Mouse (Mus musculus) kidney, postnatal 0 days (tissue): ENCODE measurements around the gene E130308A19Rik. TPM values are rescaled to one million over a fixed set of nuclear protein-coding genes. Genes with fewer than 3 reads are reported as not detected.
A peak's percentile ranks its signal among the peaks of the same experiment; 100 is the strongest.

ENCODE experiments used
- ATAC-seq: fragments of 200-750 bp; cut with Nextera tagmentation; replicated peaks from 2 replicates; pipeline ENCODE4 v1.8.0; 2017; ENCODE audit warnings: low read depth, moderate number of reproducible peaks, moderate TSS enrichment, moderate library complexity; ENCODE audit not compliant: low FRiP score
- DNase-seq: peaks from one replicate; pipeline ENCODE4 v3.0.0-alpha.2; 2016; ENCODE audit warnings: low spot score
- H3K27ac ChIP-seq: fragments of 300-500 bp; sonication (generic); 2 replicates; pipeline ENCODE4 v1.5.1; 2014; ENCODE audit warnings: mild to moderate bottlenecking
- H3K27me3 ChIP-seq: fragments of 300-500 bp; sonication (generic); 2 replicates; pipeline ENCODE4 v1.6.1; 2014; ENCODE audit warnings: low read length, mixed read lengths; ENCODE audit not compliant: insufficient read depth
- H3K36me3 ChIP-seq: fragments of 300-500 bp; sonication (generic); 2 replicates; pipeline ENCODE4 v1.6.1; 2014; ENCODE audit warnings: low read length, mixed read lengths; ENCODE audit not compliant: insufficient read depth
- H3K4me1 ChIP-seq: fragments of 300-500 bp; sonication (generic); replicated peaks from 2 replicates; pipeline ENCODE4 v1.6.1; 2014; ENCODE audit warnings: antibody characterized with exemption, low read length, mixed read lengths; ENCODE audit not compliant: insufficient read depth
- H3K4me2 ChIP-seq: fragments of 300-500 bp; sonication (generic); 2 replicates; pipeline ENCODE4 v1.6.1; 2014; ENCODE audit warnings: mild to moderate bottlenecking, low read length, moderate library complexity, mixed read lengths
- H3K4me3 ChIP-seq: fragments of 300-500 bp; sonication (generic); replicated peaks from 2 replicates; pipeline ENCODE4 v1.5.1; 2014; ENCODE audit warnings: low read depth, low read length
- H3K9ac ChIP-seq: fragments of 300-500 bp; sonication (generic); 2 replicates; pipeline ENCODE4 v1.6.1; 2014; ENCODE audit warnings: low read depth, low read length
- H3K9me3 ChIP-seq: fragments of 300-500 bp; sonication (generic); replicated peaks from 2 replicates; pipeline ENCODE4 v1.6.1; 2016; ENCODE audit warnings: low read length, inconsistent platforms, mixed read lengths
- CTCF ChIP-seq: IDR thresholded peaks from 2 replicates; pipeline ENCODE4 v1.5.1; 2016; ENCODE audit warnings: antibody characterized with exemption, low read depth, mild to moderate bottlenecking, moderate library complexity
- WGBS: fragments of 180-500 bp; shearing (Covaris S2); extraction: QIAGEN DNeasy Blood & Tissue Kit; methylation state at CpG from one replicate; pipeline ENCODE4 v1.1.7; 2014; 5-methylcytosine and 5-hydroxymethylcytosine counted together
- polyA plus RNA-seq: library from polyadenylated mRNA; unstranded; fragments of >200 nt; fragmentation: Nextera tagmentation; extraction: Ambion mirVana; gene quantifications from 2 replicates; pipeline ENCODE4 v1.2.1, GENCODE M21; 2015

The E130308A19Rik gene
- polyA plus RNA-seq, 1 experiment from 2014 or later = 29.0 TPM

DNA sequence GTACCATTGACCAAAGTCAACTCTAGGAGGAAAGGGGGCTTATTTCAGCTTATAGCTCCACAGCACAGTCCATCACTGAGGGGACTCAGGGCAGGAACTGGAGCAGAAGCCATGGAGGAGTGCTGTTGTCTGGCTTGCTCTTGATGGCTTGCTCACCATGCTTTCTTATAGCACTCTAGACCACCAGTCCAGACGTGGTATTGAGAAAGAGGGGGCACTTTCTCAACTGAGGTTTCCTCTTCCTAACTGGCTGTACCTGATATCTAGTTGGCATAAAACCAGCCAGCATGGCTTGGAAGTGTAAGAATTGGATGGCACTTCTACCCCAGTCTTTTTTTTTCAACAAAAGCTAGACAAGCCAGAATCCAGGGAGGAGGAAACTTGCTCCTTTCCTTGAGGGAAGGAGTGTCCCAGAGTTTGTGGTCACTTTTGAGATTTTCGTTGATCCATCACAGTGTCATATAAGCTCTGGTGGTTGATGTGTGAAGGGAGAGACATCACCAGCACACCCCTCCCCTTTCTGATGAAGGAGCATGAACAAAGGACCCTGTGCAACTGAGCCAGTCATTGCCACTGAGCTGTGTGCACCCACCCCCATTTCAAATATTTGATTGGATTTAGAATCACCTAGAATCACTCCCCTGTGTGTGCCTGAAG, 38.7 kb upstream of the E130308A19Rik start:
- Histone ChIP-seq H3K4me3 (no peak overlapping the region), H3K36me3 (no peaks in the 10 kb centered on the region)
- WGBS = 77% methylated on average over 2 of the region's 2 CpGs

DNA sequence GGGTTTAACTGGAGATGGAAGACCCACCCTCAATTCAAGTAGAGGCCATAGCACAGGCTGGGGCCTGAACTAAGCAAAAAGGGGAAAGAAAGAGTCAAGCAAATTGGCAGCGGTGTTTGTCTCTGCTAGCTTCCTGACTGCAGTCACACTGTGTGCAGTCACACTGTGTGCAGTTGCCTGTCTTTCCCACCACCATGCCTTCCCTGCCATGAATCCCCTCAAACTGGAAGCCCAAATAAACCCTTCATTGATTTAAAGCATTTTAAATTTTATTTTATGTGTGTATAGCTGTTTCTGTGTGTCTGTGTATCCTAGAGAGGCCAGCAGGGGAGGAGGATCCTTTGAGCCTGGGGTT, 38.2 kb upstream of the E130308A19Rik start:
- 94% methylated on average over 1 of the region's 1 CpGs for WGBS
- TF ChIP-seq CTCF = no peak
- Histone ChIP-seq H3K36me3 (no peaks in the 10 kb centered on the region), H3K9me3 (no peaks in the 10 kb centered on the region), H3K27me3 (no peaks in the 10 kb centered on the region), H3K4me2 (no peak overlapping the region), H3K4me3 (no peak overlapping the region), H3K9ac (no peak overlapping the region), H3K4me1 (no peaks in the 10 kb centered on the region), H3K27ac (no peak overlapping the region)
- no peak for ATAC-seq
- no peak for DNase-seq

More for the DNA sequence above, 38.7 kb upstream of the E130308A19Rik start:
- ATAC-seq (no peak), DNase-seq (no peak)
- TF ChIP-seq CTCF = no peak
- no peak overlapping the region for H3K9ac ChIP-seq
- no peak overlapping the region for H3K4me2 ChIP-seq
- H3K4me1 ChIP-seq = no peaks in the 10 kb centered on the region
- no peaks in the 10 kb centered on the region for H3K27me3 ChIP-seq
- no peak overlapping the region for H3K27ac ChIP-seq
- H3K9me3 ChIP-seq = no peaks in the 10 kb centered on the region

DNA sequence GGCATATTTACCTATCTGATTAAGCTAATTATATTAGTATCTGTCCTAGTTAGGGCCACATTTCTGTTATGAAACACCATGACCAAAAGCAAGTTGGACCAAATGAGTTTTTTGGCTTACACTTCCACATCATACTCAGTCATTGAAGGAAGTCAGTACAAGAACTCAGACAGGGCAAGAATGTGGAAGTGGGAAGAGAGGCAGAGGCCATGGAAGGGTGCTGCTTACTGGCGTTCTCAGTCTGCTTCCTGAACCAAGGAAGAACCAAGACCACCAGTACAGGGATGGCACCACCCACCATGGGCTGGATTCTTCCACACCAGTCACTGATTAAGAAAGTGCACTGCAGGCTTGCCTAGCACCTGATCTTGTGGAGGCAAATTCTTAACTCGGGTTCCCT, 31.4 kb upstream of the E130308A19Rik start:
- H3K9ac ChIP-seq = no peak overlapping the region
- no peak overlapping the region for H3K4me2 ChIP-seq
- H3K36me3 ChIP-seq = no peaks in the 10 kb centered on the region
- TF ChIP-seq CTCF = no peak
- no peak overlapping the region for H3K4me3 ChIP-seq
- no peaks in the 10 kb centered on the region for H3K9me3 ChIP-seq
- DNase-seq (no peak), ATAC-seq (no peak)
- H3K4me1 ChIP-seq = no peaks in the 10 kb centered on the region
- no peaks in the 10 kb centered on the region for H3K27me3 ChIP-seq
- no peak overlapping the region for H3K27ac ChIP-seq
- WGBS = 81% methylated on average over 2 of the region's 2 CpGs

DNA sequence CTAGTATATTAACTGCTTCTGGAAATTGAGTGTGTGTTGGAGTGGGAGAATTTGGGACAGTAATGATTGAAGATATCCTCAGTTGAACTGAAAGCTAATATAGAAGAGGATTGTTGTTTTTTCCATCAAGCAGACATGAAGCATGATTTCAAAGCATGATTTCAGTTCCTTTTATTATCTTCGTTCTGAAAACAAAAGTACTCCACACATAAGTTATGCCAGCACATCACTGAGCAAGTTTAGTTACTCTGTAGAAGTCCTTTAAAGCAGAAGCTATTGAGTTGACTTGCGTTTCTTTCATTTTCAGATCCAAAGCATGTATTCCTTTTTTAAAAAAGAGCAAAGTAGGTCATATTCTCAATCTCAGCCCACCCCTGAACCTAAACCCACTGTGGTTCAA, 29.5 kb upstream of the E130308A19Rik start:
- no peak for TF ChIP-seq CTCF
- 88% methylated on average over 2 of the region's 2 CpGs for WGBS
- ATAC-seq = no peak
- Histone ChIP-seq H3K4me1 (no peaks in the 10 kb centered on the region), H3K9ac (no peak overlapping the region), H3K4me3 (no peak overlapping the region), H3K36me3 (no peaks in the 10 kb centered on the region), H3K27me3 (no peaks in the 10 kb centered on the region), H3K9me3 (no peaks in the 10 kb centered on the region), H3K27ac (no peak overlapping the region), H3K4me2 (no peak overlapping the region)
- DNase-seq = no peak

DNA sequence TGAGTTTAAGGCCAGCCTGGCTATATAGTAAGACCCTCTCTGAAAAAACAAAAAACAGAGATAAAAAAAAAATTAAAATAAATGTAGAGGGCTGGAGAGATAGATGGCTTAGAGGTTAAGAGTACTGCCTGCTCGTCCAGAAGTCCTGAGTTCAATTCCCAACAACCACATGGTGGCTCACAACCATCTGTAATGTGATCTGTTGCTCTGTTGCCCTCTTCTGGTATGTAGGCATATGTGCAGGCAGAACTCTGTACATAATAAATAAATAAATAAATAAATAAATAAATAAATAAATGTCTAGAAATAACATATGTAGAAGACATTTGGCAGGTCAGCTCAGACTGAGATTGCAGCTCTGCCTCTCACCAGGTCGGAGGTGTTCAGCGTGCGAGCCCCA, 23.3 kb upstream of the E130308A19Rik start:
- ATAC-seq (no peak), DNase-seq (peak; percentile 19)
- Histone ChIP-seq H3K27me3 (no peaks in the 10 kb centered on the region), H3K4me2 (no peak overlapping the region), H3K9ac (no peak overlapping the region), H3K4me3 (no peak overlapping the region), H3K4me1 (no peaks in the 10 kb centered on the region), H3K9me3 (no peaks in the 10 kb centered on the region), H3K36me3 (no peaks in the 10 kb centered on the region), H3K27ac (no peak overlapping the region)
- 90% methylated on average over 4 of the region's 4 CpGs for WGBS
- TF ChIP-seq CTCF = peak; percentile 57

DNA sequence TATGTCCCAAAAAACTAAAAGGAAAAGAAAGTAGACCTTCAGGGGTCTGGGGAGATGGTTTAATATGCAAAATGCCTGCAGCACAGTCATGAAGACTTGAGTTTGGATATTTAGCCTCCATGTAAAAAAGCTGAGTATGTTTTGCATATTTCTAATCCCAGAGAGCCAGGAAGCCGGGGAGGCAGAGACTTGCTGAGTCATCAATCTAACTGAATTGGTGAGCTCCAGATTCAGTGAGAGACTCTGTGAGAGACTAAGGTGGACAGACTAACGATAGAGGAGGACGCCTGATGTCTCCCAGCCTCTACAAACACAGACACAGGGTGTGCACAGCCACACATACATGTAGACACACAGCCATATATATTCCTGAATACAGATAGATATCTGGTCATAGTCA, 21.1 kb upstream of the E130308A19Rik start:
- Histone ChIP-seq H3K4me1 (no peaks in the 10 kb centered on the region), H3K36me3 (no peaks in the 10 kb centered on the region), H3K27ac (no peak overlapping the region), H3K4me2 (no peak overlapping the region), H3K9ac (no peak overlapping the region), H3K27me3 (no peaks in the 10 kb centered on the region), H3K4me3 (no peak overlapping the region), H3K9me3 (no peaks in the 10 kb centered on the region)
- DNase-seq (no peak), ATAC-seq (no peak)
- WGBS = 71% methylated on average over 3 of the region's 3 CpGs
- TF ChIP-seq CTCF = no peak

DNA sequence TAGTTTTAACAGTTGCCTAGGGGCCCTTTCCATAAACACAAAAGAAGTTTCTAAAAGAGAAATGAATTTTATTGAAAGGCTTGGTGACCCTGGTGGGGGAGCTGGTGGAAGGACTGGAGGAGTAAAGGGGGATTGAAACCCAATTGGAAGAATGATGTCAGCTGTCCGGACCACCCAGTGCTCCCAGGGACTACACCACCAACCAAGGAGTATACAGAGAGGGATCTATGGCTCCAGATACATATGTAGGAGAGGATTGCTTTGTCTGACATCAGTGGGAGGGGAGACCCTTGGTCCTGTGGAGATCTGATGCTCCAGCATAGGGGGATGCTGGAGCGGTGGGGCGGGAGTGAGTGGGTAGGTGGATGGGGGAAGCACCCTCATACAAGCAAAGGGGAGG, 20.5 kb upstream of the E130308A19Rik start:
- H3K4me3 ChIP-seq = no peak overlapping the region
- TF ChIP-seq CTCF = no peak
- H3K9ac ChIP-seq = no peak overlapping the region
- H3K4me2 ChIP-seq = no peak overlapping the region
- H3K4me1 ChIP-seq = no peaks in the 10 kb centered on the region
- no peaks in the 10 kb centered on the region for H3K27me3 ChIP-seq
- WGBS = 92% methylated on average over 3 of the region's 3 CpGs
- no peak for ATAC-seq
- H3K9me3 ChIP-seq = no peaks in the 10 kb centered on the region
- H3K36me3 ChIP-seq = no peaks in the 10 kb centered on the region
- no peak for DNase-seq
- H3K27ac ChIP-seq = no peak overlapping the region
